Mouse (Mus musculus) CH12.LX (cell line): ENCODE measurements at regions not wholly inside any gene's neighbourhood (a gene's known extent, or its start where the extent isn't known, plus 50 kb on each side); places are given as distances from the start of the nearest gene placed in this dataset.

Source experiments
- CHD1 ChIP-seq: IDR thresholded peaks from 2 replicates; pipeline ENCODE4 v1.6.1; 2012; ENCODE audit warnings: low read depth, low read length, improper control_type of control experiment, inconsistent platforms
- POLR2A ChIP-seq: IDR thresholded peaks from 2 replicates; pipeline ENCODE4 v1.6.1; 2011; ENCODE audit warnings: low read depth, mild to moderate bottlenecking, improper control_type of control experiment, low read length
- TBP ChIP-seq: conservative IDR thresholded peaks from 2 replicates; pipeline ENCODE4 v1.6.1; 2011; ENCODE audit warnings: low read depth, low read length, improper control_type of control experiment

DNA sequence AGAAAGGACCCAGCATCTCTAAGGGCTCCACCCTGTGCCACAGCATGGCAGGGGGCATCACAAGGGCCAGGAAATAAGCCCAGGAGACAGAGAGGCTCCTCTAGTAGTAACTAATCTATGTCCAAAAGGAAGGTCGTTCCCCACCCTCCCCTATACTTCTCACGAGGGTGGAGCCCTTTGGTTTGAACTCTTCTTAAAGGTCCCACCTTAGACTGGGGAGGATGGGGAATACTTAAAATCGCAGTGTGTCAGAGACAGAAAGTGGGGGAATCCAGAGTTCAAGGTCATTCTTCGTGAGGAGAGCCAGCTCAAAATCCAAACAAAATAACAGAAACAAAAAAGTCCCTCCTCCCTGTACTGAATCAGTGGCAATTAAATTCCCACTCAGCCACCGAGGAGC lies 50.6 kb upstream of the Med13l start:
- TF ChIP-seq POLR2A (no peak), CHD1 (no peak), TBP (no peak)
